Mouse (Mus musculus) spleen, postnatal 14 days (tissue): ENCODE results near the gene Yjefn3.
A peak's percentile ranks its signal among the peaks of the same experiment; 100 is the strongest.

Experiments
- DNase-seq, 2 experiments: peaks; one replicate each; pipeline ENCODE4 v3.0.0; 2021 to 2022; ENCODE audit warnings: low spot score in 2 of 2

Gene Yjefn3

GRCm38 (mm10) chr8:69880841-69881240 lies 21.7 kb downstream of the Yjefn3 start:
- DNase-seq, result no peak

DNA sequence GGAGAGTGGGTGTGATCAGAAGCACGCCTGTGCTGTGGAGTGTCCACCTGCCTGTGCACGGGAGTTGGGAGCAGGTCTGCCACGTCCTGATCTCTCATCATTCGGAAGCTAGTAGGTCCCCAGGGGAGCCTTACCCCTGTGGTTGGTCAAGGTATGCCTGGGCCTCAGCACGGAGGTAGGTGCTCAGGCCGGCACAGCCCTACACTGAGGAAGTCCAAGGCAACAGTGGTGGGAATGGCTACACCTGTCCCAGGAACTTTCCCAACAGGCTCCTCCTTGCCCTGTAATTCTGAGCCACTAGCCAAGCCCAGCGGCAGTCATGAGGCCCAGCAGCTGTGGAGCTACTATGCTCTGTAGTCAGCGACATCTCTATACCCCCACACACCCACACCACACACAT lies 22.8 kb downstream of the Yjefn3 start:
- DNase-seq, result no peak

DNA sequence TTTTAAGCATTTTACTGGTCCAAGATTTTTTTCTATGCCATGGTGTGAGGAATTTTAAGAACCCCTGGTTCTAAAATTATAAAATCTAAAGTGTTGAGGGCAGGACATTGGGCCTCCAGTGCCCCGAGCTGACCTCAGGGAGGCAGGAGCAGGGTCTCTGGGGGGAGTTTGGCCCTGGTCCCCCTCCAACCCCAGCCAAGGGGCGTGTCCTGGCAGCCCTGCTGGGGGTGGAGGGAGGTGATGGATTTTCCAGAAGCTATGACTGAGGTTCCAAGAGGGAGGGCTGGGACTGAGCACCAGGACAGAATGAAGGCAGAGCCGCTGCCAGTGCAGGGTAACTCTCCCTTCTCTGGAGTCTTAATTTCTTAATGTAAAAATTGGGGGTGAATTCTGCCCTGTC lies 24.5 kb downstream of the Yjefn3 start:
- DNase-seq, result no peak

- no peak for DNase-seq
These were observed 25.1 kb downstream of the Yjefn3 start for GRCm38 (mm10) chr8:69877396-69877795.

GRCm38 (mm10) chr8:69876967-69877366 lies 25.5 kb downstream of the Yjefn3 start:
- DNase-seq, result no peak

- DNase-seq, result no peak
These were observed 26.4 kb downstream of the Yjefn3 start for GRCm38 (mm10) chr8:69876097-69876496.

- DNase-seq, result no peak
These were observed 27.9 kb downstream of the Yjefn3 start for GRCm38 (mm10) chr8:69874654-69875053.

DNA sequence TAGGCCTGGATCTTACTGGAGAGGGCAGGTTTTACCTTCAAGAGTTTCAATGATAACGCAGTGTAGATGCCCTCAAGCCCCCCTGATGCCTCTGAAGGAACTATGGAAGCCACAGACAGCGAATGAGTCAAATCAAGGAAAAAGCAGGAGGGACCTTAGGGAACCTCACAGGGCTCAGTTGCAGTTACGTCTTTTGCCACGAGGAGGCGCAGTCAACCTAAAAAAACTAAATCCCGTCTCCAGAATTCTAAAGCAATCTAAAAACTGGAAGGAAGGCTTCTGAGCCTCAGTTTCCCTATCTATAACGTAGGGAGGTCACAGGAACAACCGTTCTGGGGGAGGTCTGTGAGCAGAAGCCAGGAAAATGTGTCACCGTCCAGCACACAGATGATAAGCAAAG lies 28.4 kb downstream of the Yjefn3 start:
- peak in 1 of 2 experiments; percentile 50 for DNase-seq

DNA sequence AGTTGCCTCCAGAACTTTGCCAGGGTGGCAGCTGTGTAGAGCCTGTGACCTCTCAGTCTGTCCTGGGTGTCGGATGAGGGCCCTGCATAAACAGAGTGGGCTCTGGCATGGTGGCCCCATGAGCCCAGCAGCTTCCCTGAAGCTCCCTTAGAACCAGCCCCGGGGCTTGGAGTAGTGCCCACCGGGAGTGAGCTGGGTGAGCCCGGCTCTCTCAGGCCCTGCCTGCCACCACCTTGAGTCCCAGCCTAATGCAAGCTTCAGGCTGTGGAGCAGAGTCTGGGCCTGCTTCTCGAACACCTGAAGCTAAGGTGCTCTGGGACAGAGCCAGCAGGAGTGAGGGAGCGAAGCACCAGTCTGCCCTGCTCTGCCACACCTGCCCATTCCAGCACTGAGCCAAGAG lies 31.6 kb downstream of the Yjefn3 start:
- no peak for DNase-seq

GRCm38 (mm10) chr8:69870003-69870765 lies 32.3 kb downstream of the Yjefn3 start:
- no peak for DNase-seq

- DNase-seq, result no peak
These were observed 34.7 kb downstream of the Yjefn3 start for GRCm38 (mm10) chr8:69867696-69868326.

- DNase-seq, result no peak
These were observed 38.3 kb downstream of the Yjefn3 start for GRCm38 (mm10) chr8:69864180-69864579.

- DNase-seq, result no peak
These were observed 39.0 kb downstream of the Yjefn3 start for GRCm38 (mm10) chr8:69863387-69864020.

DNA sequence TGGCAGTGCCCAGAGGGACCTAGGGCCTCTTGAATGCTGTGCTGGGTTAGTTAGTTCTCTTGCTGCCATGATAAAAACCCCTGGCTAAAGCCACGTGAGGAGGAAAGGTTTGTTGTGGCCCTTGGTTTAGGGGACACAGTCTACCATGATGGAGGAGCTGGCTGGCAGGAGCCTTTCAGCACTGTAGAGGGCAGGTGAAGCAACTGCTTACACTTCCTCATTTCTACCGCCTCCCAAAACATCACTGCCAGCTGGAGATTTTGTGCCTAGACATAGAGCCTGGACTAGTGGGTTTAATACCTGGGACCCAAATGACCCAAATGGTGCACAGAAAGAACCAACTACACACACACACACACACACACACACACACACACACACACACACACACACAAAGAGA lies 41.3 kb downstream of the Yjefn3 start:
- no peak for DNase-seq

GRCm38 (mm10) chr8:69860807-69861206 lies 41.7 kb downstream of the Yjefn3 start:
- no peak for DNase-seq

DNA sequence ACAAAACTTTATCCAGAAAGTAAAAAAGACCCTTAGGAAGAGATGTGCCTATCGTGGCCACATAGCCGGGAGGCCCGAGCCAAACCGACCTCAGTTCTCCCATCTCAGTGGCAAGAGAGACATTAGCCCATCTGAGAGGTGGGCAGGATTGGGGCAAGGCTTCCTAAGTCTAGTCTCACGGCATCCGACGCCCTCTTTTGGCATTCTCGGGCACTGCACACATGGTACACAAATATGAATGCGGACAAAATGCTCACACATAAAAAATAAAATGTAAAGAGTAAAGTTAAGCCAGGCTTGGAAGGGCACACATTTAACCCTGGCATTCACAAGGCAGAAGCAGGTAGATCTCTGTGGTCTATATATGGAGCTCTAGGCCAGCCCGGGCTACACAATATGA lies 48.6 kb downstream of the Yjefn3 start:
- no peak for DNase-seq

- no peak for DNase-seq
These were observed 51.5 kb downstream of the Yjefn3 start for GRCm38 (mm10) chr8:69850926-69851506.

GRCm38 (mm10) chr8:69849899-69850298 lies 52.6 kb downstream of the Yjefn3 start:
- DNase-seq, result no peak

DNA sequence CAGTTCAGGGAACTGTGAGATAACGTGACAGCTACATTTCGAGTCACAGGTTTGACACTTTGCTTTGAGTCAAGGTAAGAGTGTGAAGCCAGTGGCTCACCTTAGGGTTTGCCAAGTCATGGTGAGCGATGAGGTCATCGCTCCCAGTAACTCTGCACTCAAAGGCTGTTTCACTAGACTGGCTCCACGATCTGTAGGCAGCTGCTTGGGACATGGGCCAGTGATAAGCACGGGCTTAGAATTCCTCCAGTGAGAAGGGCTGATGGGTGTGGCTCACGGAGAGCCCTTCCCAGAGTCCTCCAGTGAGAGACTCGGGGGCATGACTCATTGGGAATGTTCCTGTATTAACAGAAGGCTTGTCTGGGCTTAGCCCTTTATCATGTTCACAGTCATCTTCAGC lies 53.6 kb downstream of the Yjefn3 start:
- no peak for DNase-seq

GRCm38 (mm10) chr8:69847167-69848065 lies 55.1 kb downstream of the Yjefn3 start:
- no peak for DNase-seq
